In the genomic region with DNA sequence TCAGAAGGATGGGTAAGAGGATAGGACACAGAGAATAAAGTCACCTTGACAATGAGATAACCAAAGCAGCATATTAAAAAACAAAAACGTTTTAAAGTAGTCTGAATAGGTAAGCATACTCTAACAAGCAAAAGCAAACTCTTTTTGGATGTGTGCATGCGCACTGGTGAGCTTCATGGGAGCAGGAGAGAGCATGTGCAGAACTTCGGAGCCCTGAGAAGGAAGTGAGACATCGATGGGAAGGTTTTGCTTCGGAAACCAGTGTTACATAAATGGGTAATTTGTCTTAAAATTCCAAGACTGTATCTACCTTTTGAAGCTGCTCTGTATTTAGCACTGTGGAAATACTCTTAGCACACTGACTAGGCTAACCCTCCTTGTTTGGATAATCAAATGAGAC, we compare ENCODE assay signal across 22 mouse cellular contexts.
"Had no signal": no experiment of that assay in that cellular context is flagged by ENCODE, and none has a peak within 500 bp of the region (broad histone marks: within the 10 kb centered on the region; RNA-seq: fewer than 3 reads in every experiment).

No protein-coding gene starts in this region.

- H3K9me3 ChIP-seq: heart, embryonic 10.5 days; heart, embryonic 12.5 days; heart, embryonic 13.5 days; heart, embryonic 15.5 days; hindbrain, embryonic 10.5 days; hindbrain, embryonic 13.5 days; intestine, embryonic 15.5 days; kidney, embryonic 15.5 days had no signal

- H3K4me1 ChIP-seq: heart, embryonic 10.5 days; heart, embryonic 12.5 days; heart, embryonic 15.5 days; hindbrain, embryonic 10.5 days; intestine, embryonic 15.5 days; kidney, embryonic 15.5 days had no signal

- H3K4me3 ChIP-seq: heart, embryonic 10.5 days; heart, embryonic 12.5 days; heart, embryonic 13.5 days; heart, embryonic 15.5 days; hindbrain, embryonic 10.5 days; hindbrain, embryonic 13.5 days; intestine, embryonic 15.5 days; kidney, embryonic 15.5 days; layer of hippocampus, adult 2 months had no signal

- H3K9ac ChIP-seq: heart, embryonic 12.5 days; heart, embryonic 13.5 days; heart, embryonic 15.5 days; hindbrain, embryonic 13.5 days; hindbrain, embryonic 14.5 days; intestine, embryonic 15.5 days; kidney, embryonic 15.5 days had no signal

- H3K4me2 ChIP-seq: heart, embryonic 11.5 days; heart, embryonic 12.5 days; heart, embryonic 13.5 days; heart, embryonic 15.5 days; hindbrain, embryonic 13.5 days; hindbrain, embryonic 14.5 days; intestine, embryonic 15.5 days; kidney, embryonic 15.5 days had no signal

- ATAC-seq: inflammation-experienced regulatory T-cells, adult 6 months; intestine, embryonic 15.5 days; intestine, embryonic 16.5 days; intestine, postnatal 0 days had no signal

- DNase-seq: heart, postnatal 10 days; heart, postnatal 14 days; heart, postnatal 36 days; heart, postnatal 4 days; layer of hippocampus, adult 9-11 months; layer of hippocampus, postnatal 36 days had no signal

- H3K27me3 ChIP-seq: heart, embryonic 12.5 days; heart, embryonic 13.5 days; heart, embryonic 15.5 days; hindbrain, embryonic 13.5 days; intestine, embryonic 15.5 days; kidney, embryonic 15.5 days had no signal

- H3K36me3 ChIP-seq: heart, embryonic 10.5 days; heart, embryonic 12.5 days; heart, embryonic 13.5 days; heart, embryonic 15.5 days; hindbrain, embryonic 10.5 days; hindbrain, embryonic 13.5 days; intestine, embryonic 15.5 days; kidney, embryonic 15.5 days had no signal

- H3K27ac ChIP-seq: heart, embryonic 10.5 days; heart, embryonic 13.5 days; heart, embryonic 15.5 days; hindbrain, embryonic 10.5 days; hindbrain, embryonic 13.5 days; hindbrain, embryonic 14.5 days; hindbrain, postnatal 0 days; intestine, embryonic 15.5 days; kidney, embryonic 15.5 days; kidney, postnatal 0 days; layer of hippocampus, adult 2 months had no signal
